Mouse (Mus musculus) ES-Bruce4 (cell line): ENCODE measurements around the gene Nkapd1.

ENCODE experiments used
- CTCF ChIP-seq: IDR thresholded peaks from one replicate; pipeline ENCODE4 v1.8.1; 2011; ENCODE audit warnings: low read depth, low read length
- POLR2A ChIP-seq: IDR thresholded peaks from one replicate; pipeline ENCODE4 v1.8.1; 2011; ENCODE audit warnings: low read length; ENCODE audit not compliant: insufficient read depth

- TF ChIP-seq CTCF (no peak), POLR2A (no peak)
Observed at GRCm38 (mm10) chr9:50565940-50566339, 51.3 kb downstream of the Nkapd1 start.
